Mouse (Mus musculus): ENCODE results near the gene Il4ra. TPM values are rescaled to one million over a fixed set of nuclear protein-coding genes. Genes with fewer than 3 reads are reported as not detected.
A peak's percentile ranks its signal among the peaks of the same experiment; 100 is the strongest.

The Il4ra gene
- total RNA-seq, 2 experiments from 2014 or later: 4.7 to 6.2 TPM

DNA sequence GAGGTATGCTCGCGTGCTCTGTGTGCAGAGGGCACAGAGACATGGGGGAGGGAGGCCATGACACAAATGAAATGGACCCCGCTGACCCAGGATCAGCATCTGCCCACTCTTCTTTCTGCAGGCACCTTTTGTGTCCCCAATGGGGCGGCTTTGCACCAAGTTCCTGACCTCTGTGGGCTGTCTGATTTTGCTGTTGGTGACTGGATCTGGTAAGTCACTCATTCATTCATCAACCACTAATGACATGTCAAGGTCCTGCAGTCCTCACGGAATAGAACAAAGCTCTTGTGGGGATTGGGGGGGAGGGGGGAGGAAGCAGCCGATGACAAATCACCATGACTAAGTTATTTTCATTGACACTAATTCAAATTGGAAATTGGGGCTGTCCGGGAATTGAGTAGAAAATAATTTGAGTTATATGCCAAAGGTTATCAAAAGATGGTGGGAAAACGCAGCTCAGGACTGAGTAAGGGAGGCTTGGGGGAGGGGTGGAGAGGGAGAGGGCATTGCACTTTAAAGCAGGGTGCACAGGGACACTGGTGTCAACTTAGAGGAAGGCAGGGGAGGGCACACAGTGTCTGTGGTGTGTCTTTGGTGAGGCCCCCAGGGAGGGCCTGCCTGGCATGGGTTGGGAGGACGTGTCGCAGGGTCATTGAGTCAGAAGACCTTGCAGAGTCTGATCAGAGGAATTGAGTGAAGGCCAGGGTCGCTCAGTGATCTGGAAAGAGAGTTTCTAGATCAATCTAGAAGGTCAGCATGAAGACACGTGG, 13.8 kb downstream of the Il4ra start:
- no peak for DNase-seq
- intact Hi-C loops (cut with DNase I): no loop called here

DNA sequence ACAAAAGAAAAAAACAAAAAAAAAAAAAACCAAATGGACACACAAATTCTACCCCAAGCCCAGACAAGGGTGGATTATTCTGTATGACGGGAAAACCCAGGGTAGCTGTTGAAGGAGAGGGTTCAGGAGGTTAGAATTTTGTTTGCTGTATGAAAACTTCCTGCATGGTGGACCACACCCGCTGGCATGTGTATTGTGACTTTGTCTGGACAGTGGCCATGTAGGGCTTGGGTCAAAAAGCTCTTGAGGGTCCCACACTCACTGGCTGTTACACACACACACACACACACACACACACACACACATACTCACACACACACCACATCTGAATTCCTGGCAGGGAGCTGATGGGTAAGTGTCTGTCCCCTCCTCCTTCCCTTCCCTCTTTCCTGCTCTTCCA, 14.5 kb downstream of the Il4ra start:
- DNase-seq: no peak
- intact Hi-C loops (cut with DNase I): no loop called here

DNA sequence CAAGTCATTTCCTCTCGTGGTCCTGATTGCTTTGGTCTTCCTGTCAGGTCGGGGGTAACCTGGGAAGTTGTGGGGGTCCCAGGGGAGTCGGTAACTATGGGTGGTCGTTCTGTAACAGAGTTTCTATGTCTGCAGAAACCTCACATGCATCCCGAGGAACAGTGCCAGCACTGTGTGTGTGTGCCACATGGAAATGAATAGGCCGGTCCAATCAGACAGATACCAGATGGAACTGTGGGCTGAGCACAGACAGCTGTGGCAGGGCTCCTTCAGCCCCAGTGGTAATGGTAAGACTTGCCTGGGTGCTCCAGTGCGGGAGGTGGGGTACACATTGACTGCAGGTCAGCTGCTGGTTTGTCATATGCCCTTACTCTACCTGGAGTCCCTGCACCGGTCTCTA, 17.0 kb downstream of the Il4ra start:
- no peak for DNase-seq
- intact Hi-C loops (cut with DNase I): no loop called here

DNA sequence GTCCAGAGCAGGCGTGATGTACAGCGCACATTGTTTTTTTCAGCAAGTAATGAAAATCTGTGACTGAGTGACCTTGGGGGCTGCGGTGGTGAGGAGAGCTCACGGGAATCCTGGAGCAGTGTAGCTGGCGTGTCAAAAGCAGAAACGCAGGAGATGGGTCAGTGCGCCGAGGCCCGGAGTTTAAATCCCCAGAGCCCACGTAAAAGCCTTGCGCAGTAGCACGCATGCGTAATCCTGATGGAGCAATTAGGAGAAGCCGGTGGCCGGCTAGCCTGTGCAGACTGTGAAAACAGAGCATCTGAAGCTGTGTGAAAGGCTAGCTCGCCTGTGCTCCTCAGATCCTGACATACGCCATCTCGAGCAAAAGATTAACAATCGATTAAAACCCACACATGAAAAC, 20.0 kb downstream of the Il4ra start:
- DNase-seq: no peak
- intact Hi-C loops (cut with DNase I): no loop called here

DNA sequence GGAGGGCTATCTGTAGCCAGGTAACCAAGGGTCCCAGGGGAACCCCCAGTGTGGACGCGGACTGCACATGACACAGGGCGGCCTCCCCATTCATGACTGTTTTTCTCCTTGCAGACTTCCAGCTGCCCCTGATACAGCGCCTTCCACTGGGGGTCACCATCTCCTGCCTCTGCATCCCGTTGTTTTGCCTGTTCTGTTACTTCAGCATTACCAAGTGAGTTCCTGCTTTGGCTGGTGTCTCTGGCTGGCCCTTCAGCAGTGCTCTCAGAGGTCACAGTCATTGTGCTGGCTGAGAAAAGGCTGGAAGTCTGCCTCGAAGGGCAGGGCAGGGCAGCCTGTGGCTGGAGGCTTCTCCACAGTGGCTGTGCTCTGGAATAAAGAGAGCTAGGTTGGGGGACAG, 20.8 kb downstream of the Il4ra start:
- intact Hi-C loops (cut with DNase I): no loop called here
- no peak for DNase-seq

DNA sequence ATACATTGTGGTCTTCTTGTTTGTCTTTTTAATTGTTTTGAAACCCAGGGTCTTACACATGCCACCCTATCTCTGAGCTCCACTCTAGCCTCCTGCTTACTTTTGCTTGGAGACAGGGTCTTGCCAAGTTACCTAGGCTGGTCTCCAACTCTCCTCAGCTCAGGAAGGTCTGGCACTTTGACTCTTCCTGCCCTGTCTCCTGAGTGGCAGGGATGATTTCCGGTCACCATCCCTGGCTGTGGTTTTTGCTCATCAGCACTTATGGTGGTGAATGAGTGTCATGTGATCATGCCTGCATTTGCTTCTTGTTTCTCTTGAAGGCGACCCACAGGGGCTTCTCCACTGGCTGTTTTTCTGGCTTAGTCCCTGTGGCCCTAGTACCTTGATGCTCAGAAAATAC, 21.9 kb downstream of the Il4ra start:
- intact Hi-C loops (cut with DNase I): no loop called here
- no peak for DNase-seq

DNA sequence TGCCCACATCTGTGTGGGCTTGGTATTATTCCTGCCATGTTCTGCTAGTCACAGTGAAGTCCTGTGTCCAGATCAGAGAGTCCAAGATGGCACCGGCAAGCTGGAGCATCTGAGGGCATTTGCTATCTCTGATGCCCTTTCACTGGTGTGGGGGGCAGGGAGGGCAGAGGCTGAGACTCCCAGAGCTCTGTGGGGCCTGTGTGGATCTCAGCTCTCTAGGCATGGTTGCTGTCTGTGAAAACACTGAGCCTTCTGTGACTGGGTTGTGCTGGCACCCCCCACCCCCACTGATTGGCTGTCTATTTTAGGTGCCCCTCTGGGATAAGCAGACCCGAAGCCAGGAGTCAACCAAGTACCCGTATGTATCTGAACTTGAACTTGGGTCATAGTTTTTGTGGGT, 22.9 kb downstream of the Il4ra start:
- no peak for DNase-seq
- intact Hi-C loops (cut with DNase I): no loop called here

DNA sequence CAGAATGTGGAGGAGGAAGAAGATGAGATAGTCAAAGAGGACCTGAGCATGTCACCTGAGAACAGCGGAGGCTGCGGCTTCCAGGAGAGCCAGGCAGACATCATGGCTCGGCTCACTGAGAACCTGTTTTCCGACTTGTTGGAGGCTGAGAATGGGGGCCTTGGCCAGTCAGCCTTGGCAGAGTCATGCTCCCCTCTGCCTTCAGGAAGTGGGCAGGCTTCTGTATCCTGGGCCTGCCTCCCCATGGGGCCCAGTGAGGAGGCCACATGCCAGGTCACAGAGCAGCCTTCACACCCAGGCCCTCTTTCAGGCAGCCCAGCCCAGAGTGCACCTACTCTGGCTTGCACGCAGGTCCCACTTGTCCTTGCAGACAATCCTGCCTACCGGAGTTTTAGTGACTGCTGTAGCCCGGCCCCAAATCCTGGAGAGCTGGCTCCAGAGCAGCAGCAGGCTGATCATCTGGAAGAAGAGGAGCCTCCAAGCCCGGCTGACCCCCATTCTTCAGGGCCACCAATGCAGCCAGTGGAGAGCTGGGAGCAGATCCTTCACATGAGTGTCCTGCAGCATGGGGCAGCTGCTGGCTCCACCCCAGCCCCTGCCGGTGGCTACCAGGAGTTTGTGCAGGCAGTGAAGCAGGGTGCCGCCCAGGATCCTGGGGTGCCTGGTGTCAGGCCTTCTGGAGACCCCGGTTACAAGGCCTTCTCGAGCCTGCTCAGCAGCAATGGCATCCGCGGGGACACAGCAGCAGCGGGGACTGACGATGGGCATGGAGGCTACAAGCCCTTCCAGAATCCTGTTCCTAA, 24.0 kb downstream of the Il4ra start:
- intact Hi-C loops (cut with DNase I): no loop called here

DNA sequence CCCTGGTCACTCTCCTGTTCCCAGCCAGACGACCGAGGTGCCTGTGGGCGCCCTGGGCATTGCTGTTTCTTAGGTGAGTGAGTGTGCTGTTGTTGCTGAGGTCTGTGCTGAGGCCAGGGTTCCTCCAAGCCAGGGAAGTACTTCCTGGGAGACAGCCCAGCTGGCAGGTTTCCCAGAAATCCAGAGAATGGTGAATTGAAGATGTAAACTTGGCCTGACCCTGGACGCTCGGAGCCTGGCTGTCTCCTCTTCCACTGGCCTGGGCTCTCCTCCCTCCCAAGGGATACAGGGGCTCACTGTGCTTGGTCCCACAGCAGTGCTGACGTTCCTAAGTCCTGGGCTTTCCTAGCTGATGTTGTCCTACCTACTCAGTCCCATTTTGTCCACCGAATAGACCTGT, 25.1 kb downstream of the Il4ra start:
- intact Hi-C loops (cut with DNase I): no loop called here
- peak in 1 of 2 experiments; percentile 65 for DNase-seq

More for the DNA sequence above, 24.0 kb downstream of the Il4ra start:
- DNase-seq: no peak

DNA sequence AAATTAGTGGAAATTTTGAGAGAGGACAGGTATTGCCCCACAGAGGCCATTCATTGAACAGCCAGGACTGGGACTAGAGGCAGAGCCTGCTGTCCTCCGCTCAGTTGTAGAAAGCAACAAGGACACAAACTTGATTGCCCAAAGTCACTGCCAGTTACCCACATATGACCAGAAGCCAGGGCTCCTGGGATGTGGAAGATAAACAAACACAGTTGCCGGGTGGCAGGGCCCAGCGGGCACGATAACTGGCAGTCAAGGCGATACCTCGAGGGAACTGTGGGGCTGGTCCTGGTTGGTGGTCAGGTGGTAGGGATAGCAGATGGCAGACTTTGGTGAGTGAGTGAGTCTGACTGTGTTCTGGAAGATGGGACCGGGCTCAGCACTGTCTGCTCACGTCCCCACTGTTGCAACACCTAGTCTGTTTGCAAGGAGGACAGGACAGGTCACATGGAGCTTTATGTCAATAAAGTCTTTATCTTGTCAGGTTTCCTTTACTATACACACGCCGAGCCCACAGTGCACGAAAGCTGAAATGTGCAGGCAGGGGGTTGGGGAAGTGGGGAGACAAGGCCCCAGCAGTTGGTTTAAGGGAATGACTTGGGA, 25.7 kb downstream of the Il4ra start:
- intact Hi-C loops (cut with DNase I): no loop called here
- no peak for DNase-seq

DNA sequence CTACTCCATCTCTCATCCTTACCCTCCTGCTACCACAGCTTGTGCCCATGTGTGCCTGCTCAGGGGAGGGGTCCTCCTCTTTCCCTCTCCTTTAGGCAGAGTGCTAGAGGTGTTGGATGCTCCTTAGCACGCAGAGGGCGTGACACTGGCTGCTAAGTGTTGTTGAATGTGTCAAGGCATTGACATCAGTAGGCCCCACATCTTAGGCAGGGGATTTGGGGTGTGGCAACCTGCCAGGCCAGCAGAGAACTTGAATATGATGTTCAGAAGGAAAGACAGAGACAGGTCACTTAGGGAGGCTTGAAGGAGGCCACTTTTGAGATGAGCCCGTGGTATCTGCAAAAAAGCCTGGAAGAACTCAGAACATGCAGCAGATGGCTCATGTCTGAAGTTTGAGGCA, 26.2 kb downstream of the Il4ra start:
- intact Hi-C loops (cut with DNase I): no loop called here
- DNase-seq: no peak

DNA sequence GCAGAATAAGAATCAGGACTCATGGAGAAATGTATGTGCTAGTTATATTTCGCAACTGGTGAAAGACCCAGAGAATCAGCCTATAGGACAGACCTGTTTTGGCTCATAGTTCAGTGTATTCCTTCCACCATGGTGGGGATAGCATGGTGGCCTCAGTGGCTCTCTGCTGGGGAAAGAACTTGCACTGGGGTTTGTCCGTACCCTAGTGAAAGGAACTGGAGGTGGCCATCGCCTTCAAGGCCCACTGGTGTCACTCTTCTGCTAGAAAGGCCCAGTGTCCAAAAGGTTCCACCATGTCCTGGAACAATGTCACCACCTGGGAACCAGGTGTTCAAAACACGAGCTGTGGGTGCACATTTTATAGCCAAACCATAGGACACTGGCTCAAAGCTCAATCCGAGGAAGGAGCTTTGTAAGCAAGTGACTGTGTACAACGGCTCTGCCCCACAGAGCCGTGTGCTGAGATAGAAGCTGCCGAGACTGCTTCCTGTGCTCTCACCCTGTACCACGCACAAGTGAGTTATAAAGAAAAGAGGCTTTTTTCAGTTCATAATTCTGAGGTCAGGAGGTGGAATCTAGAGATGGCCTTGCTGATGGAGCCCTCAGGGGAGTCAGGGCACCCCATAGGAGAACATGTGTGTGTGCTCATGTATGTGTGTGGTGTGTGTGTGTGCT, 27.8 kb downstream of the Il4ra start:
- DNase-seq: no peak
- intact Hi-C loops (cut with DNase I): loop anchor here (2.0 to 5.0 kb wide), 2 partner anchors 107 to 157 kb away; no protein-coding TSS in a partner anchor

DNA sequence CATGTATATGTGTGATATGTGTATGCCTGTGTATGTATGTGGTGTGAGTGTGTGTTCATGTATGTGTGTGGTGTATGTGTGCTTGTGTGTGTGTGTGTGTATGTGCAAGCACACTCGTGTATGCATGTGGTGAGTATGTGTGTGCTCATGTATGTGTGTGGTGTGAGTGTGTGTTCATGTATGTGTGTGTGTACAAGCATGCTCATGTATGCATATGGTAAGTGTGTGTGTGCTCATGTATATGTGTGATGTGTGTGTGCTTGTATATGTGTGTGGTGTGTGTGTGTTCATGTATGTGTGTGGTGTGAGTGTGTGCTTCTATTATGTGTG, 28.3 kb downstream of the Il4ra start:
- DNase-seq: no peak
- intact Hi-C loops (cut with DNase I): loop anchor here (2.0 to 5.0 kb wide), 2 partner anchors 107 to 158 kb away; no protein-coding TSS in a partner anchor

DNA sequence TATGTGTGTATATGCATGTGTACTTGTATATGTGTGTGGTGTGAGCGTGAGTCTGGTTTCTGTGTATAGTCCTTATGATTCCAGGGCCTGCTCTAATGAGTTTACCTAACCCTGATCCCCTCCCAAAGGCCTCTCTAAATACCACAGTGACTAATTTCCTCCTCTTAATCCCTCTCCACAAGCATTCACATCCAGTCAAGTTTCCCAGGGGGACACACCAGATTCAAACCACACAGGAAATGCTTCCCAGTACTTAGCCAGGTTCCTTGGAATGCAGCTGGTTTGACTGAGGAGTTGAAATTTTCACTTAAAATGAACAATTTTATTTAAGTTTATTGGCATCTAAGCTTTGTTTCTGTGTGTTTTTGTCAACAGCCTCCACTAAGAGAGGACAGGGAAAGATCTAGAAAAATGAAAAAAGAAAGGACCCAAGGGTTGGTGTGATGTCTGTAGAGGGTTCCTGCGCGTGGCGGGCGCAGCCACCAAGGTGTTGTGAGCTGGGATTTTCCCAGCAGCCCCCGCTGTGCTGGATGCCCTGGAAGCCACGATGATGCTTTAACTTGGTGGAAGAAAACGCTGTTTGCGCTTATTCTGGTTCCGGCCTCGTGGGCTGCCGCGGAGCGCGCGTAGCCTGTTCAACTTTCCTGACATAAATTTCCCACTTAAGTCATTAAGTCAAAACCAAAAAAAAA, 28.9 kb downstream of the Il4ra start:
- DNase-seq: no peak
- intact Hi-C loops (cut with DNase I): loop anchor here (2.0 to 5.0 kb wide), 2 partner anchors 108 to 158 kb away; no protein-coding TSS in a partner anchor

DNA sequence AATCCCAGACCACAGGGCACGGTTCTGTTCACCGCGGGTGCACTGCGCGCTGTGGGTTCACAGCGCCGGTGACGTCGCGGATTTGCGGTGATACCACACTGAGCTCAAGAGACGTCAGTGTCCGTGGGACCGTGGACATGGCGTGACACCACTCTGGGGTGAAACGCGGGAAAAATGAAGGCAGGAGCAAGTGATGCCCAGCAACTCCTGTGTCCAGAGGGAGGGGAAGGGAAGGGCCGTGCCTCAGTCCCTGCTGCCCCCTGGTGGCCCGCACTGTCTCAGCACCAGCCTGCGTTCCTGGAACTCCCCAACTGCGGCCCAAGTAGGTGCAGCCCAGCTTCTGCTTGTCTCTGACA, 29.4 kb downstream of the Il4ra start:
- intact Hi-C loops (cut with DNase I): loop anchor here (2.0 to 5.0 kb wide), 2 partner anchors 108 to 159 kb away; no protein-coding TSS in a partner anchor
- peak; percentile 85 to 89 for DNase-seq

DNA sequence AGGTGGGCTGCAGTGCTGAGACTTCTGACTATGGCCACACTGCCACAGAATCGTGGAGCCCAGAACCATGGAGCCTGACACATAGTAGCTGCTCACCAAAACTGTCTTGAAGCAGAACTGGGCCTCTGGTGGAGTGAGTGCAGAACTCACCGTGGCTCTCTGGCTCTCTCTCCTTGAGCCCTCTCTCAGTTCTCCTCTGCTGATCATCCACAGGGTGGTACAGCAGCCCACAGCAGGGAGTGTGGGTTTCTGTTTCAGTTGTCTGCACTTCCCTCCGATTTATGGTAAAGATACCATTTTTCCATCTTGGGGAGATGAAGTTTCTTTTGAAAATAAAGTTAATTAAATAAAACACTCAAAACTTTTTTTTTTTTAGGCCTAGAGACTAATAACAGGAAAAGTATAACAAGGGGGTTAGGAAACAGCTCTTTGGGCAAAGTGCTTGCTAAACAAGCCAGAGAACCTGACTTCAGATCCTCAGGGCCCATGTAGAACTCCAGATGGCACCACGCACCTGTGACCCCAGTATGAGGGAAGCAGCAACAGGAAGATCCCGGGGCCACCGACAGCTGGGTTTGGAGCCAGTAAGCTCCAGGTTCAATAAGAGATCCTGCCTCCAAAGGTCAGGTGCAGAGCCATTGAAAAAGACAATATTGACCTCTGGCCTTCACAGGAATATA, 31.5 kb downstream of the Il4ra start:
- DNase-seq: no peak
- intact Hi-C loops (cut with DNase I): loop anchor here (5.0 kb wide), 1 partner anchor 161 kb away; no protein-coding TSS in a partner anchor

DNA sequence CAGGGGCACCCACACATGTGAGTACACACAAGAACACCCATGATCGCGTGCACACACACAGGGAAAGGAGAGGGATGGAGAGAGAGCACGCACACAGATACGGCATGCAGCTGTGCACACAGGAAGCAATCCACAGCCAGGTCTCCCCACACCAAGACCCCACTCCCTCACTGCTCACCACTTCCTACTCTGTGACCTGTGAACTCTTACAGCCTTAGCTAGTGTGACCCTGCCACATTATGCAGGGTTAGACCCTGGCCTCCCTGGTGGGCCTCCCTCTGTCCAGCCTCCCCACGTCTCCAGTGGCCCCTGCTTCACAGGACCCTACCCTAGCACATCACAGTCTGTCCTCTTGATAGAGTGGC, 32.1 kb downstream of the Il4ra start:
- DNase-seq: no peak
- intact Hi-C loops (cut with DNase I): loop anchor here (5.0 kb wide), 1 partner anchor 162 kb away; no protein-coding TSS in a partner anchor

DNA sequence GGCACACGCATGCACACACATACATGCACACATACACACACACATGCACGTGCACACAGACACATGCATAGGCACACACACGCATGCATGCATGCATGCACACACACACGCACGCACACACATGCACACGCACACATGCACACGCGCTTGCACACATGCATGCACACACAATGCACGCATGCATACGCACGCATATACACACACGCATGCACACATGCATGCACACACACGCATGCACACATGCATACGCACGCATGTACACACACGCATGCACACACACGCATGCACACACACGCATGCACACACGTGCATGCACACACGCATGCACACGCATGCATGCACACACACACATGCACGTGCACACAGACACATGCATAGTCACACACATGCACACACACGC, 34.4 kb downstream of the Il4ra start:
- DNase-seq: no peak
- intact Hi-C loops (cut with DNase I): no loop called here

DNA sequence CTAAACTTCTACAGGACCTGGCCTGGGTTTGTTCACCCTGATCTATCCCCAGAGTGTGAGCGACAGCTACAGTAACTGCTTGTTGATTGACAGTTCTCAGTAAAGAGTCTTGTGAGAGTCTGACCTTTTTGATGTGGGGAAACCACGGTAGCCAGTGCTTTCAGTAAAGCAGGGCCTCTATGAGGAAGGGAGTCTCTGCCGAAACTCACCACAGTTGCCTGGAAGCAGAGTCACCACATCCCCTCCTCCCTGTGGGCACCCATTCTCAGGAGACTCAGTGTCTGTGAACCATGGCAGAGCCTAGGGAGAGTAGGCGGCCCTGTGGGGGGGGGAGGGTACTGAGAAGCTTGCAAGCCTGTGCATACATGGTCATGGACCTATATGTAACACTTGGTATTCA, 36.8 kb downstream of the Il4ra start:
- no peak for DNase-seq
- intact Hi-C loops (cut with DNase I): no loop called here

DNA sequence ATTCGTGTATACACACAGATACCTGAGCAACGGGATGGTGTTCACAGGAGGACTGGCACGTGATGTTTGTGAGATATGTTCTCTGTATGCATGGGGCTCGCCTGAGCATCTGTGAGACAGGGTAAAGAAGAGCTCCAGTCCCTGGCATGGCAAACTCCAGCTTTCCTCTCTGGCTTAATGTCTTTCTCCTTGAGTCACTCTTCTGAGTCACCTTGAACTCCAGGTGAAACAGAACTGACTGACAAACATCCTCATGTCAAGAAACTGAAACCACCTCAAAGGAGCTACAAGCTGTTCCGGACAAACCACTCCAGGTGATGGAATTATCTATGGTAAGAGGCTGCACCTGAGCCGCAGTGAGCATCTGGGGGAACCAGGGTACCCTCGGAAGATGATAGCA, 38.0 kb downstream of the Il4ra start:
- DNase-seq: no peak
- intact Hi-C loops (cut with DNase I): no loop called here
